Mouse (Mus musculus) left cerebral cortex, postnatal 14 days (tissue): ENCODE measurements around the gene Irx5. TPM values are rescaled to one million over a fixed set of nuclear protein-coding genes. Genes with fewer than 3 reads are reported as not detected.

Experiments
- DNase-seq, 2 experiments: peaks; one replicate each; pipeline ENCODE4 v3.0.0; 2021 to 2022; ENCODE audit warnings: low spot score in 2 of 2, mixed read lengths in 1 of 2
- intact Hi-C: fragments of 180-260 bp; cut with DNase I; formaldehyde crosslinking; loops from one replicate; pipeline ENCODE4 v1.15.1; 2025
- long read RNA-seq, 2 experiments: library from polyadenylated mRNA; stranded (forward); transcript quantifications; one replicate each; pipeline ENCODE4 v2.0.0; 2021
- total RNA-seq, 2 experiments: library from RNA; stranded (reverse); gene quantifications; 2 replicates each; pipeline ENCODE4 v1.2.3; 2021

Irx5 gene
- not detected for total RNA-seq
- long read RNA-seq, experiment 1 = 0 reads
- long read RNA-seq, experiment 2 = 0 reads

DNA sequence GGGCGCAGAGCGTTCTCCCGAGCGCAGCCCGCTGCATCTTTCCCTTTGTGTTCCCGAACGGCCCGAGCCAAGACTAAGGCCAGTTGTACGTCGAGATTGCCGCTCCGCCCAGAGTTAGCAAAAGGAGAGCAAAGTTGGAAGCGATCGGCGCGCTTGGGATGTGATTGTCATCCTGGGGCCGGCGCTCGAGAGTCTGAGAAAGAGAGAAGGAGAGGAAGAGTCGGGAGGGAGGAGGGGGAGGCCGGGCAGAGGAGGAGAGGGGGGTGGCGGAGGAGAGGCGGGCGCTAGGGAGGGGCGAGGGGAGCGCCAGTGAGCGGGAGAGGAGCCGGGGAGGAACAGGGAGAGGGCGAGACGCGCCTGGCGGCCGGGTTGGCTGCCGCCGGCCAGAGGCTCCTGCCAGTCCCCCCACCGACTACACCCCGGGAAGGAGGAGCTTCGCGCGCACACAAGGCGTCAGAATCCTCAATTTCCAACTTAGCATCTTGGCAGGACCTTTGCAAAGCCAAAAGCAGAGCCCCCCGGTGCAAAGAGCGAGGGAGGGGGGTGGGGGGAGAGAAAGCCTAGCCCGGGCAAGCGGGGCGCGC lies at the start of gene Irx5:
TSS of gene Irx5 (plus strand) at position 228 of the 584 bp plus-strand sequence.
- DNase-seq = peak in 1 of 2 experiments; percentile 7
- intact Hi-C loops = loop anchor here (5.0 to 10.0 kb wide), 3 partner anchors 283 to 975 kb away; no protein-coding TSS in a partner anchor

DNA sequence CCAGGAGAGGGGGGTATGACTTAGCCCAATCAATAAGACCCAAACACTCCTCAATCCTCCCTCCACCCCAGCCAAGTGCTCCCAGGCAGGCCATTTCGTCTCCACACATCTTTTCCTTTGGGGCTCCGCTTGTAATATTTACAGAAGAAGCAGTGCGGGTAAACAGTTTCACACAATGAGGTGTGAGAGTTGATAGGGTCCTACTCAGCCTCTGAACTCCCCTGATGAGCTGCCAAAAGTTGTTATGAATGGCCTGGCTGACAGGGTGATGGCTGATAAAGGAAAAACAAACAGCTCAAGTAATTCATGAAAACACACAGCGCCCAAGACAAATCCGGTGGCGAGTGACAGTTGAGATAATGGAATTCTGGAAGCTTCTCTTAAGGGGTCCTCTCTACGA lies 45.2 kb upstream of the Irx5 start:
- no peak for DNase-seq

DNA sequence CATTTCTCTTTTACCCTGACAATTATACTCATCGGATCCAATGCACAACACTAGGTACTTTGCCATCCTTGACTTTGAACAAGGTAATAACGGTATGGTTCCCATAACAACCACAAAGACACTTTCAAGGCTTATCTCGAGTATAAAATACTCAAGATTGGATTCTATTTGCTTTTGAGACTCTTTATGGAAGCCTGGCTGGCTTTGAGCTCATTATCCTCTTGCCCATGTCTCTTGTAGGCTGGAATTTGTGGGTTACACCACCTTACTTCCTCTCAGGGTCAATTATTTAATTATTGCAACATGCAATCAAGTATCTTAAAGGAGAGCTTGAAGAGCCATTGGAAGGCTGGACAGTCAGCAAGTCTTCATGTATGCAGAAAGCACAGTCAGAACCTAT lies 43.7 kb upstream of the Irx5 start:
- DNase-seq = no peak
- intact Hi-C loops = no loop called here

More for the DNA sequence above, 45.2 kb upstream of the Irx5 start:
- intact Hi-C loops = no loop called here

DNA sequence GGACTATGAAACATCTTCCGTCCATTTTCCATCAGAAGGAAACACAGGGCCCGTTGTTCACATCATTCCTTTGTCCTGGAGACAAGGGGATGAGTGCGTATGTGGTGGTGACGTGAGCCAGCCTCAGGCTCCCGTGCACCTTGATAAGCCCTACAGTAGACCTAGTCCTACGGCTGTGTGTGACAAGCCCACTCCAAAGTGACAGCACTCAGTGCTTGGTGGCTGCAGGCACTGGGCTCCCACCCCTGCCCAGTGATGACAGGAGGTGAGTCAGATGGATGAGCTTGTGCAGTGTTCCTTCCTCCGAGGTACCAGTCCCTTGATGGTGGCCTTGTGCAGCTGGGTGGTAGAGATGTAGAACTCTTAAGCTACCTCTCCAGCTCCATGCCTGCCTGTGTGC lies 33.7 kb upstream of the Irx5 start:
- no peak for DNase-seq
- intact Hi-C loops = no loop called here

DNA sequence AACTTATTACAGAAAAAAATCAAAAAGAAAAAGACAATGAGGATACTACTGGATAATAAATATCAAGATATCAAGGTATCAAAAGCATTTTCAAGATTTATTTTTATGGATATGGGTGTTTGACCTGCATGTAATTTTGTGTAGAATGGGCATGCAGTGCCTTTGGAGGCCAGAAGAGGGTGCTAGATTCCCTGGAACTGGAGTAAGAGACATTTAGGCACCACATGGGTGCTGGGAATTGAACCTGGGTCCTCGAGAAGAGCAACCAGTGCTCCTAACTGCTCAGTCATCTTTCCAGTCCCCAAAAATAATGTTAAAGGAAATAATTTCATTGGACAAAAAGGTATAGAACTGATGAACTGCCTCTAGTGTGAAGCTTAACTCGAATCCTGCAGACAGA lies 30.2 kb upstream of the Irx5 start:
- intact Hi-C loops = no loop called here
- DNase-seq = no peak

DNA sequence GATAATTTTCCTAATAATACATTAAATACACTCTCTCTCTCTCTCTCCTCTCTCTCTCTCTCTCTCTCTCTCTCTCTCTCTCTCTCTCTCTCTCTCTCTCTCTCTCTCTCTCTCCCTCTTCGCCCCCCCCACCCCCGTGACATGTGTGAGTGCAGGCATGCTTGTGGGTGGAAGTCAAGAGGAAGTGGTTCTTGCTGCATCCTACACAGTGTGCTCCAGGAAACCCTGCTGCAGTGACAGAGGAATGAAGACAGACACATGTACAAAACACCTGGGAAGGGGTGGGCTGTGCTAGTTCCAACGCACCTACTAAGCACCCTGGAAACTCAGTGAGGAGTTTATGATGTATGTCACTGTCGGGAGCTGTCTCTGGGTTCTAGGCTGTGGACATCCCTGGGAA lies 28.2 kb upstream of the Irx5 start:
- intact Hi-C loops = no loop called here
- no peak for DNase-seq

DNA sequence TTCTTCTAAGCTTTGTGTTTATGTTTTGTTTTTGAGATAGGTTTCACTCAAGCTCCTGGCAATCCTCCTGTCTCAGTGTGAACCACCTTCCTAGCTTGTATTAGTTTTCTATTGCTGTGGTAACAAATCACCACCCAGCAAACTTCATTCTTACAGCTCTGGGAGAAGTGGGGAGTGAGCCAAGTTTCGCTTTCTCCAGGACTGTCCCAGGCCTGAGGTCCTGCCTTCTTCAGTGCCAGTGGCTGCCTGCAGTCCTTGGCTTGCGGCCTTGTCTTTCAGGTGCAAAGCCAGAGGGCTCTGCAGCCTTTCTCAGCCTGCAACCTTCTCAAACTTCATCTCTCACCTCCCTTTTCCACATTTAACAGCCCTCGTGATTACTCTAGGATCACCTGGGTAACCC lies 25.6 kb upstream of the Irx5 start:
- intact Hi-C loops = no loop called here
- no peak for DNase-seq

DNA sequence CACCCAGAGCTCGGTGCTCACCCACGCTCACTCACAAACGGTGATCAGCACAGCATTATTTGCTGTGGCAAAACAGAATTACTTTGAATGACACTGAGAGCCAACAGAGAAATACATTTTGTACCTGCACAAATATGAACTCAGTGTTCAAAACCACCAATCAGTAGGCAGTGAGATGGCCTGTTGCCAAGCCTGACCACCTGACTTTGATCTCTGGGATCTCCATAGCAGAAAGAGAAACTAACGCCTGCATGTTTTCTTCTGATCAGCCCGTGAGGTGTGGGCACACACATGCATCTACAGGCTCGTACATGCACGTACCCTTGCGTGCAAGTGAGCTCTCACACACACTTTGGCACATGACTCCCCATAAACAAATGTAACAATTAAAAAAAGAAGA lies 24.0 kb upstream of the Irx5 start:
- intact Hi-C loops = no loop called here
- no peak for DNase-seq

DNA sequence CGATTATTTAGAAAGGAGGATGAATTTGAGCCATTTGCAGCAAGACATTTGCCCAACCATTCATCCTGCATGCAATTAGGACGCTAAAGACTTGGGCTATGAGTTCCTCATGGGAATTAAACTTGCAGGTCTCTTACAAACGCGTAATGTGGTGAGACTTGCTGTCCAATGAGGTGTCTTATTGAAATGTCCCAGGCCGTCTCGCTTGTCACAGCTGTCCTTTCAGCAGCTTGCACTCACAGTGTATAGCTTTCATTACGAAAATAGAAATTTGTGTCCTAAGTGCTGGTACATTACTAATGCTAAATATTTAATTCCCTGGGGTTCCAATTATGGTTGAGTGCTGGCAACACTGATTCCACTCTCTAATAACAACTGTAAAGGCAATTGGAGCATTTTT lies 22.3 kb upstream of the Irx5 start:
- DNase-seq = no peak
- intact Hi-C loops = no loop called here

DNA sequence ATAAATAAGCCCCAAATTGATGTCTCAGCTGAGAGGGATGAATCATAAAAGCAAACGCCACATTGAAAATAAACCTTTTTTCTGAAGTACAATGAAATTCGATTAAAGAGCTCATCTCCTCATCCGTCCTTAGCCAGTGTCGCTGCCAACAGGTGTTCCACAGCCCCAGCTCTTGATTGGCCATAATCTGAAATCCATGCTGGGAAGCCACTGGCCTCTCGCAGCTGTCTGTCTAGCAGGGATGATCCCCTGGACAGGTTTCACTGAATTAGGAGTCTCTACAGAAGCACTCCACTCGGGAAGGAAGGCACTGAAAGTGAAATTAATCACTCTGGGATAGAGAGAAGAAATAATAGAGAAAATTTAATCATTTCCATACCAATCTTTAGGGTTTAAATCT lies 21.4 kb upstream of the Irx5 start:
- intact Hi-C loops = no loop called here

DNA sequence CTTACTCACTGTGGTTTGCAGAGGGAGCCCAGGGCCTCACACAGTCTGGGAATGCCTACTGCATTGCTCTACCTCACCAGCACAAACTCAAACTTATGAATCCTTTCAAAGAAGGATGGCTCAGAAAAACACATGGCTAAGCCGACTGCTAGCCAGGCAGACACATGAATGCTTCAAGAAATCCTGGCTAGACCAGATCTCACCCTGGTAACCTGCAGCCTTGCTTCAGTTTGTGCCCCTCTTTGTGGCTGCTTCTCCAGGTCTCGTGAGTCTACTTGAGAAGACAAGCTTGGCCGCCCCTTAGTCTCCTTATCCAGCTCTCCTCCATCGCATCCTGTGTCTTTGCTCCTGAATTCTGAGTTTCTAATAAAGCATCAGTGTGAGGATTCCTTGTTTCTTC lies 13.9 kb upstream of the Irx5 start:
- intact Hi-C loops = no loop called here
- no peak for DNase-seq

More for the DNA sequence above, 21.4 kb upstream of the Irx5 start:
- no peak for DNase-seq

DNA sequence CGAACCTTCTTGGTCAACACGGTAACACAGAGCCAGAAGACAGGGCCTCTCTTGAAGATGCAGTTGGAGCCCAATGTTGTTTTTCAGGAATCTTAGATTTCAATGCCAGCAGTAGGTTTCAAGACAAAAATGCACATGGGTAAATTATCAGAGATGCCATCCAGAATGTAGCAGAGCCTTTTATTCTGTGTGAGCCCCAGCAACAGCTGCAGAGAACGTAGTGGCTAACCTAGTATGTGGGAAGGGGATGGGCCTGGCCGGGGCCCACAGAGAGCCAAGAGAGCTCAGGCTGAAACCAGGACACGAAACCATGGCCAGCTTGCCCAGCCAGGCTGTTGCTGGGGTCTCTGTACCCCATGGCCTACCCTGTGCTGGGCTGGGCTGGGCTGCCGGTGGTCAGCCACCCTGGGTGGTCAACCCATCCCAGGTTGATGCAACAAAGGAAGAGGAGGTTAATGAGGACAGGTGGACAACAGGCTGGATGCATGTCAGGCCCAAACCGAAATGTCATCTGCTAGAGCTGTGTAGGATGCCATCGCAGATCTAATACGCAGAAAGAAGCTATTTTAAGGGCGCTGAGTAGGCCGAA lies 7.4 kb upstream of the Irx5 start:
- intact Hi-C loops = loop anchor here (10.0 kb wide), 2 partner anchors 275 to 815 kb away; no protein-coding TSS in a partner anchor
- DNase-seq = no peak

DNA sequence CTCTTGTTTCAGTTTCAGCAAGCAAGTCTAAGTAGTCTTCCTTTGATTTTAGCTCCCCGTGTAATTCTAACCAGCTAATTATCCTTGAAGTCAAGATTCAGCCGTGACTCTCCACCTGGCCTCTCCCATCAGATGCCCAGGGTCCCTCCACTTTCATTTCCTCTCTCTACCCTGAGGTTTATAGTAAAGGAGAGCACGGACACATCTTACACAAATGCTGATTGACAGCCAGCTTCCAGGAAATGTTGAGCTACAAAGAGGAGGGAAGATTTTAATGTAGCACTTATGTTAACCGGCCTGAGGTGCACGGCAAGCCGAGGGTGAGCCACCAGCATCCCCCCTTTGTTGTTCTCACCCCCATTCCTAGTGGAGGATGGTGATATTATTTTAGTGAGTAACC lies 4.0 kb upstream of the Irx5 start:
- DNase-seq = no peak
- intact Hi-C loops = loop anchor here (10.0 kb wide), 2 partner anchors 279 to 819 kb away; no protein-coding TSS in a partner anchor

DNA sequence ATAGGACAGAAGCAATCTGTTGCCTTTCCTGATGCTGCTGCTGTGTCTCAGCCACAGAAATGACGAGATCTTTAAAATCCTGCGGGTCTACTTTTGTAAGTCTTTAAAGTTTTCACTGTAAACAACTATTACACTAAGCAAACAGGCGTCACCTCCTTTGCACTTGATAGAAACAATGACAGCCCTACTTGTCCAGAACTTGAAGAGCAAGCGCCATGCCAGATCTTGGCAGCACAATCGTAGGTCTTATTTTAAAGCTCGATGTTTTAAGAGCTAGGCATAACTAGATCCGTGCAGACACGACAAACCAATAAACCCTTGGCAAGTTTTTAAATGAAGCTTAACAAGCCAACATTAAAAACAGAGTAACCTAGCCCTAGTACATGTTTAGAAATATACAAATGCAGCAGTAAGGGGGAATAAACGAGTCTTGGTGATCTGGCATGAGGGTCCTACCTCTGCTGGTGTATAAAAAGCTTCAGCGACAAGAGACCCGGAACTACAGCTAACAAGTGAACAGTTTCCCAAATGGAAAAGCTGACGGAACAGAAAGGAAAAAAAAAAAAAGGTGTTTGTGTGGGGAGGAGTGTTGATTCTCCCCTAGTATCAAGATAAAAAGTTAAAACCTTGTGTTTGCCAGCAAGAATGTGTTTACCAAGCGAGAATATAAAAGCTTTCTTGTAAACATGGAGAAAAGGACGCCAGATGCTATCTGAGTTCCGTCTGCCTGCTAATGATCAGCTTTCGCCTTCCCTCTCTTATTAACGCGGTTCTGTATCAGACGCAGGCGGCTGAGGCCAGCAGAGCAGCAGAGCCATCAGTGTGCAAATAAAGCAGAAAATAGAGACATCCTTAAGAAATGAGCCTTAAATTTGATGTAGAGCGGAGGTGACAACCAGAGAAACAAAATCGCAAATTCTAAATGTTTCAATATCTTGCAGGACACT lies 2.6 kb upstream of the Irx5 start:
- intact Hi-C loops = loop anchor here (2.0 to 10.0 kb wide), 4 partner anchors 280 to 973 kb away; no protein-coding TSS in a partner anchor
- DNase-seq = no peak

DNA sequence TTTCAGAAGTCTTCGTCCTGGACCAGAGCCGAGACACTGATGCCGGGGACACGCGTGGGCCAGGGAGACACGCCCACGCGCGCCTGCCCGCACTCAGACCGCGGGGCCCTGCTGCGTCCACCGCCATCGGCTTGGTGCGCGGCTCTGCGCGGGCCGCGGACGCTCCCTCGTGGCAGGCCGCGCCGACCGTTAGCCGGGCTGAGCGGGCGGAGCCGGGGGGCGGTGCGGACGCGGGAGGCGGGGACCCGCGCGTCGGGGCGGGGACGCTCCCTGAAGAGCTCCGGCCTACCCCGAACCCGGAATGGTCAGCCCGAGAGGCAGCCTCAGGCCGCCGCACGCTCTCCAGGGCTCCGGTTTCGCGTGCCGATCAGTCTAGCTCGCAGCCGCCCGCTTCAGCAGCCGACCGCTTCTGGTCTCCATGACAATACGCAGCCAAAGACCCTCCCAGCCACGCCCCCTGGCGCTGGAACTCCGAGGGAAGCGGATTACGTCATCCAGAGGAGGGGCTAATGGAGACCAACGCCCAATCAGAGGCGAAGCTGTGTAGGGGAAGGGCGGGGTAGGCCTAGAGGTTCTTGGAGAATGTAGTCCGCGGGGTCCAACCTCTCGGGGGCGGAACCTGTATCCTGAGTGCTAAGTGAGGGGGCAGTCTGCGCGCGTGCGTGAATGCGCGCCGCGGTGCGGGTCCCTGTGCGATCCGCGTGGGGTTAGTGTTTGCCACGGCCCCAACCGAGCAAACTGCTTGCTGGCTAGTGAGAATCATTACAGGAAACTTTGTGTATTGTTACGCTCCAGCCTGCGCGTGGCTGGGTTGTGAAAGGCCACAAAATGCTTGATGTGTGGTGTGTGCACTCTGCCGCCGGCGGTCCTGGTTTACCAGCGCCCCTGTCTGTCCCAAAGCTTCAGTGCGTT lies 1.5 kb upstream of the Irx5 start:
- intact Hi-C loops = loop anchor here (2.0 to 10.0 kb wide), 4 partner anchors 281 to 974 kb away; no protein-coding TSS in a partner anchor
- DNase-seq = peak; percentile 94 to 96

DNA sequence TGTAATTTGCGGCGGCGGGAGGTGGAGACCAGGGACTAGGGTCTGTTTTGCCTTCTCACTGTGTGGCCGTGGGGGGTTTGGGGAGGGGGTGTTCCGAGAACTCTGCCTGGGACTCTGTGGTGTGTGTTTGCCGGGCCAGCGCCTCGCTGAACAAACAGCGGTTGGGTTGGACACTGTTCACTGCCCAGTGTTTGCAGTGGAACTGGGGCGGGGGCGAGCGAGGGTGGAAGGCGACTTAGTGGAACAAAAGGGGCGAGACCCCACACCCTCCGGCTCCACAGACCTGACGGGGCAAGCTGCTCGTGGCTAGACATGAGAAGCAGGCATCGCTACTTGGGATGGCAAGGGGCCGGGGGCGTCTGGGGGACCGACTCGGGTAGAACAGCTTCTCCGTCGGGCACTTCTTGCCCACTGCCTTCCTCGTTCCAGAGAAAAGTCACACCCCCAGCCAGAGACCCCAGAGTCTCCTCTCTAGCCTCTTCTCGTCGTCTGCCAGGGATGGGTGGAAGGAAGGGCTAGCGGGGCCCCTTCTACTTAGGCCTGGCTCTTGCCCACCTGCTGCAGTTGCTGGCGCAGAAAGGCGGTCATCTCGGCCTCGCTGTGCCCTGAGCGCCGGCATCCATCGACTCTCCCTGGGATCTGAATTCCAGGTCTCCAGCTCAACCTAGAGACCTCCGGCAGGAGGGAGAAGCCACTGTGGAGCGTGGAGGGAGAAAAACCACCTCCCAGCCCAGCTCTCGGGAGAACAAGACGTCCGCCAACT lies 631 bp upstream of the Irx5 start:
- peak in 1 of 2 experiments; percentile 2 for DNase-seq
- intact Hi-C loops = loop anchor here (5.0 to 10.0 kb wide), 3 partner anchors 282 to 974 kb away; no protein-coding TSS in a partner anchor

DNA sequence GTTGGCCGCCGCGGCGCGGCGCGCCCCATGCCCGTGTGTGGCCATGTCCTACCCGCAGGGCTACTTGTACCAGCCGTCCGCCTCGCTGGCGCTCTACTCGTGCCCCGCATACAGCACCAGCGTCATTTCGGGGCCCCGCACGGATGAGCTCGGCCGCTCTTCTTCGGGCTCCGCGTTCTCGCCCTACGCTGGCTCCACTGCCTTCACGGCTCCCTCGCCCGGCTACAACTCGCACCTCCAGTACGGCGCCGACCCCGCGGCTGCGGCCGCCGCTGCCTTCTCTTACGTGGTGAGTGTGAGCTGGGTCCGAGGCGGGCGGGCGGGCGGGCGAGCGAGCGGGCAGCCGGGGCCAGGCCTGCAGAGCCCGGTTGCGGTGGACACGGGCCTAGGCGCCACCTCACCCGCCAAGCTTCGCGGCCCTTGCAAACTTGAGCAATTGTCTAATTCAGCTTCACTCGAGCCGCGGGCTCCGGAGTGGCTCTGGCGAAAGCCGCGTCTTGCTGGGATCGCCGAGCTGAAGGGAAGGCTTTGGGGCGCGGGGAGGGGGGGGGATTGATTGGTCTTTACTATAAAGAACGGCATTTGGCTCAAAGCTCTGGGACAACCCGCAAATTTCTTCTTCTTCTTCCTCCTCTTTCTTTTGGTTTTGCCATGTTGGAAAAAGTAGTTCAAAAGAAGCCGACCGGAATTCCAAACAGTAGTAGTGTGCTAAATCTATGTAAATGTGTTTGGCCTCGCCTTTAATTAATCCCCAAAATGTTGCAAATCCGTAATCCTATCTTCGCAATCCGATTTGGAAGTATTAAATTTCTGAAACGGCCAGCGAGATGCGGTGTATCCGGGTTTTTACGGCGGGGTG lies 945 bp downstream of the Irx5 start:
- intact Hi-C loops = loop anchor here (5.0 to 10.0 kb wide), 3 partner anchors 284 to 976 kb away; no protein-coding TSS in a partner anchor
- DNase-seq = peak in 1 of 2 experiments; percentile 7
